Mouse (Mus musculus) T-helper 1 cell (primary cell): ENCODE results near the gene Cfap97.

ENCODE experiments used
- in situ Hi-C: fragments of 300-600 bp; cut with MboI, MseI; formaldehyde crosslinking; loops from one replicate; pipeline ENCODE4 v1.15.1; 2025; ENCODE audit warnings: high pct_unique_total_duplicates

Cfap97 gene

GRCm38 (mm10) chr8:46152064-46153031 lies 777 bp downstream of the Cfap97 start, which contains the start of gene Snx25:
Snx25 (minus strand) TSS chr8:46152159.
- in situ Hi-C loops = loop anchor here (25.0 kb wide), 1 partner anchor 1510 kb away; no protein-coding TSS in a partner anchor

GRCm38 (mm10) chr8:46153042-46153441 lies 1.5 kb downstream of the Cfap97 start:
- in situ Hi-C loops = loop anchor here (25.0 kb wide), 1 partner anchor 1509 kb away; no protein-coding TSS in a partner anchor

GRCm38 (mm10) chr8:46162953-46163869 lies 11.6 kb downstream of the Cfap97 start:
- in situ Hi-C loops = loop anchor here (25.0 kb wide), 1 partner anchor 1499 kb away; no protein-coding TSS in a partner anchor

- in situ Hi-C loops = loop anchor here (25.0 kb wide), 1 partner anchor 1498 kb away; no protein-coding TSS in a partner anchor
Measured at GRCm38 (mm10) chr8:46163870-46164190, 12.3 kb downstream of the Cfap97 start.

GRCm38 (mm10) chr8:46173651-46174050 lies 22.1 kb downstream of the Cfap97 start:
- in situ Hi-C loops = loop anchor here (25.0 kb wide), 1 partner anchor 1489 kb away; no protein-coding TSS in a partner anchor

- in situ Hi-C loops = no loop called here
Measured at GRCm38 (mm10) chr8:46180136-46180535, 28.6 kb downstream of the Cfap97 start.

- in situ Hi-C loops = no loop called here
Measured at GRCm38 (mm10) chr8:46185361-46185760, 33.8 kb downstream of the Cfap97 start.

GRCm38 (mm10) chr8:46193100-46193499 lies 41.5 kb downstream of the Cfap97 start:
- in situ Hi-C loops = no loop called here

GRCm38 (mm10) chr8:46196877-46197276 lies 45.3 kb downstream of the Cfap97 start:
- in situ Hi-C loops = no loop called here

GRCm38 (mm10) chr8:46197673-46198072 lies 46.1 kb downstream of the Cfap97 start:
- in situ Hi-C loops = no loop called here

- in situ Hi-C loops = no loop called here
Measured at GRCm38 (mm10) chr8:46202350-46202749, 50.8 kb downstream of the Cfap97 start.

GRCm38 (mm10) chr8:46204301-46204700 lies 52.7 kb downstream of the Cfap97 start:
- in situ Hi-C loops = no loop called here

GRCm38 (mm10) chr8:46204974-46205640 lies 53.5 kb downstream of the Cfap97 start:
- in situ Hi-C loops = no loop called here

GRCm38 (mm10) chr8:46206107-46206506 lies 54.5 kb downstream of the Cfap97 start:
- in situ Hi-C loops = no loop called here

- in situ Hi-C loops = no loop called here
Measured at GRCm38 (mm10) chr8:46208354-46208753, 56.8 kb downstream of the Cfap97 start.

GRCm38 (mm10) chr8:46209057-46209456 lies 57.5 kb downstream of the Cfap97 start:
- in situ Hi-C loops = no loop called here

- in situ Hi-C loops = no loop called here
Measured at GRCm38 (mm10) chr8:46210404-46211315, 59.1 kb downstream of the Cfap97 start, which contains the start of gene Slc25a4. Slc25a4 (minus strand) TSS chr8:46211284.

- in situ Hi-C loops = no loop called here
Measured at GRCm38 (mm10) chr8:46211611-46212071, 60.1 kb downstream of the Cfap97 start.

GRCm38 (mm10) chr8:46212194-46212593 lies 60.6 kb downstream of the Cfap97 start:
- in situ Hi-C loops = no loop called here

GRCm38 (mm10) chr8:46213971-46214480 lies 62.5 kb downstream of the Cfap97 start:
- in situ Hi-C loops = no loop called here
